Mouse (Mus musculus) right cerebral cortex, postnatal 14 days (tissue): ENCODE data around the gene Agap1.
A peak's percentile ranks its signal among the peaks of the same experiment; 100 is the strongest.

ENCODE experiments used
- DNase-seq: peaks from one replicate; pipeline ENCODE4 v3.0.0; 2022

Gene Agap1

DNA sequence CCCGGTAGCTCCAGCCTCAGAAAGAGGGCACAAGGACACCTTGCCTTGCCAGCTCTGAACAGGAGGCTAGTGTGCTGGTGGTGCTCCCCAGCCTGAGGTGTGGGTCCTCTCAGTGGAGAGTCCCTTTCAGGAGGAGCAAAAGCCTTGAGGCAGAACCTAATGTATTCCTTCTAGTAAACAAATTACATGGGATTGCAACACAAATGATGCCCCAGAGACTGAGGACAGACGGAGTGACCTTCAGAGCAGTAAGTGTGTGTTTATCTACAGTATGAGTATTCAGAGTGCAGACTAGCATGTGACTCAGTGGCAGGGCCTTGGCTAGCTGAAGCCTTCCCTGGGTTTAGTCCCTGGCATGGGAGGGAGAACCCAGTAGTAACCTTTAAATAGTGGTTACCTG lies 165.4 kb downstream of the Agap1 start:
- DNase-seq = no peak

DNA sequence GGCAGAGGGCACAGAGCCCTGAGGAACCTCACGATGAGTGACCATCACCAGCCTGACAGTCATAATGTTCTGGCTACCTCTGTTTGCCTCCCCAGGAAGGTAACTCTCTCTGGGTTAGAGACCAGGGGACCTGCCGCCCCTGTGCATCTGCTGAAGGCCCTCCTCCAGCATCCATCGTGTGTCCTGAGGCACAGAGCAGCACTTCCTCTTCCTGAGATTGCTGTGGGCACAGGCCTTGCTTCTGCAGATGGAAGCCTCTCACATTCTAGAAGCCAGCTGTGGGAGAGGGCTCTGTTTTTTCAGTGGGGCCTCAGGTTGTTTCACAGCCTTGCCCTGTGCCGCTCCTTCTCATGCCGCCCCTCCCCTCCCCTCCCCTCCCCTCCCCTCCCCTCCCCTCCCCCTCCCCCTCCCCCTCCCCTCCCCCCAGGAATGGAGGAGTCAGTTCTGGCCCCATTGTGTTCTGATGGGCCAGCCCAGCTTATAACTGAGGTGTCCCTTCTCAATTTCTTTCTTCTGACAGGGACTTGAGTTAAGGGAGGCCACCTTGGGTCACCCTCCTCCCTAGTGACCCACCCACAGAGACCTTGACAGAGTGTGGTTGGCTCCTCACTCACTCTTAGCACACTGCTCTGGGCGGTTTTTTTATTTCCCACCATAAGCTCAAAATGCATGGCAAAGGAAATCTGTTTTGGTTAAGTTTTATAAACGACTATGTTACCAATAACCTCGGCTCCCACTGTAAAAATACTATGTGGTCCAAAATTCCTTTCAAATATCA lies 166.6 kb downstream of the Agap1 start:
- DNase-seq = no peak

DNA sequence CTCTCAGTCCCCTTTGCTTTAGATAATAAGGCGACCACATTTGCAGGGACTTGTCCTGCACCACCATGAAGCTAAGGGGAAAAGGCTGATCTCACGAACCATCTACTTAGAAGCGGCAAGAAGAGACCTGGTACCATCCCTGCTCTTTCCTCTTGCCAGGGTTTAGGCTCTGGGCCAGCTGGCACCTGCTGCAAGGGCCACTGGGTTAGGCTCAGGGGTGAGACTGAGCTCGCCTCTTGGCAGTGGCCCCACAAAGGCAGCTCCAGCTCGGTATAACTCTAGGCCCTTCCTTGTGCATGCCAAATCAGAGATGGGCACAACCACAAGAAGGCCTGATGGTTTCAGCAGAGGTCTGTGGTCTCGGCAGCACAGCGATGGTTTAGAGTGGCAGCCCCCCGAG lies 167.3 kb downstream of the Agap1 start:
- no peak for DNase-seq

GRCm38 (mm10) chr1:89622801-89623200 lies 168.2 kb downstream of the Agap1 start:
- DNase-seq = no peak

DNA sequence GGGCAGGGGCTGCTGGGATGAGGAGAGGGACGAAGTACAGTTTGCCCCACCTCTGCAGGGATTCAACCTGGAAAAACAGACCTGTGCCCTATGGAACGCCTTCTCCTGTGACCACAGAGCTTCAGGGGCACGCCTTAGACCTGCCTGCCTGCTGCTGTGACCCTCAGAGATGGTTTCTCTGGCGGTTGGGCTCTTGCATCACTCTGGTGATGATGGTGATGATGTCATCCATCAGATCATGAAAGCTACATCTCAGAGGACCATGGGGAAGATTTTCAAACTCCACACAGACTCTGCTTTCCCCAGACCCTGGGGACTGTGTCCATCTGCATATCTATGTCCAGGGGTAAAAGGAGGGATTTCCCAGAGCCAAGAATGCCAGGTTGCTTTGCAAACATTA lies 170.7 kb downstream of the Agap1 start:
- DNase-seq = no peak

DNA sequence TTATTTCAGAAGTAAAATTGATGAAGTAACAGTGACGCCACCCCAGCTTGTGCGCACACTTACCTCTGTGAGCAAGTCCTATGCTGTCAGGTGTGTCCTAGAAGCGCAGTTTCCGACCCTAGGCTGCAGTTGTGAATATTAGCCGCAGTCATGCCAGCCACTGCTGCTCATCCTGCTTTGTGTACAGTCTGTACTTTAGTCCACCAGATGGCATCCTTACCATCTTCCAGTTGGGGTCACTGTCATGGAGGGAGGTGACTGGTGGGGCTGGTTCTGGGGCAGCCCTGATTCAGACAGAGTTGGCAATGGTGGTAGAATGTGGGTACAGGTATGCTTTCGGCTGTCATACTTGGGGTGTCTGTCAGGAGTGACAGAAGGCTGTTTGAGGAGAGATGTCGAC lies 171.4 kb downstream of the Agap1 start:
- DNase-seq = no peak

- no peak for DNase-seq
Measured at GRCm38 (mm10) chr1:89626940-89627339, 172.3 kb downstream of the Agap1 start.

DNA sequence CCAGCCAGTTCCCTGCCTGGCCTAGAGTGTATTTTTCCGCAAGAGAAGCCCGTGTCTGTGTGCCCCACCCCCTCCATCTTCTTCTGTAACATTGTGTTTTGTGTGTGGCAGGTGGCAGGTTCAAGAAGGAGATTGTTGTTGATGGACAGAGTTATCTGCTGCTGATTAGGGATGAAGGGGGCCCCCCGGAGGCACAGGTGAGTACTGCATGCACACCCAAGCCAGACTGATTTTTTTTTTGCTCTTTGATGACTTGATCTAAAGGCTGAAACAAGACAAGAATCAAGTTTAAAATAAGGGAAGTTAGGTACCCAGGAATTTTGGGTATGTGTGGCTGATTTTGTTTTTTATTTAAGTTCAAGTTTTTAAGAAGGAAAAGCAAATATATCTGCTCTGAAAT lies 173.0 kb downstream of the Agap1 start:
- peak; percentile 46 for DNase-seq

DNA sequence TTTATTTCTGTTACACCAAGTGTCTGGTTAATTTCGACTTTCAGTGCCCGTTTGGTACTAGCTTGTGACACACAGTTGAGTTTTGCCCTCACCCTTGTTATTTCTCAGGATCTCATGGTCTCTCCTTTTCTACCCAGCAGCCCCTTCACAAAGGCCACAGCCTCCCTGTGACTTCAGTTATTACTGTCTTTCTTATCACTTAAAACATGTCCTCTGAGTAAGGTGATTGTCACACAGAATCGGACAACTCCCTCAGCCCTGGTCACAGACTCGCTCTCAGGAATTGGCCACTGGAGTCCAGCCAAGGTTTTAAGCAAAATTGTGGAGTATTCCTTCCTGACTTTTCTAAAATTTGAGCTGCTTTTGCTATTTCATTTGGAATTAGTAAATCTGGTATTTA lies 176.2 kb downstream of the Agap1 start:
- no peak for DNase-seq

DNA sequence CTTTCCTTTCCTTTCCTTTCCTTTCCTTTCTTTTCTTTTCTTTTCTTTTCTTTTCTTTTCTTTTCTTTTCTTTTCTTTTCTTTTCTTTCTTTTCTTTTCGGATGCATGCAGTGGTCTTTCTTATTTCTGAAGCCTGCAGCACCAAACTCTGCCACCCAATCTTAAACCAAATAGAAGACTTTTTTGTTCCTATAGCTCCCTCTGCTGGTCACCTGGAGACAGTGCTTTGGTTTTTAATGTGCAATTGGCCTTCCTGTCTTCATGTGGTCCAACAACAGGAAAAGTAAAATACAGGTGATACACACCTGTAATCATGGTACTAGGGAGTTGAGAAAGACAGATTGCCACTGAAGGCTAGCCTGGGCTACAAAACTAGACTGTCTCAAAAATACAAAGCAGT lies 177.1 kb downstream of the Agap1 start:
- DNase-seq = no peak

GRCm38 (mm10) chr1:89634055-89634454 lies 179.4 kb downstream of the Agap1 start:
- DNase-seq = no peak

- DNase-seq = no peak
Measured at GRCm38 (mm10) chr1:89635131-89635530, 180.5 kb downstream of the Agap1 start.

GRCm38 (mm10) chr1:89637670-89638069 lies 183.1 kb downstream of the Agap1 start:
- DNase-seq = no peak

- DNase-seq = peak; percentile 42
Measured at GRCm38 (mm10) chr1:89643445-89644100, 189.0 kb downstream of the Agap1 start.

GRCm38 (mm10) chr1:89644120-89644519 lies 189.5 kb downstream of the Agap1 start:
- DNase-seq = no peak

- peak; percentile 68 for DNase-seq
Measured at GRCm38 (mm10) chr1:89646326-89647018, 191.9 kb downstream of the Agap1 start.

GRCm38 (mm10) chr1:89647505-89647904 lies 192.9 kb downstream of the Agap1 start:
- DNase-seq = no peak

GRCm38 (mm10) chr1:89650557-89650956 lies 196.0 kb downstream of the Agap1 start:
- peak; percentile 53 for DNase-seq

- DNase-seq = no peak
Measured at GRCm38 (mm10) chr1:89656167-89656566, 201.6 kb downstream of the Agap1 start.

- DNase-seq = peak; percentile 52
Measured at GRCm38 (mm10) chr1:89656643-89657321, 202.2 kb downstream of the Agap1 start.

DNA sequence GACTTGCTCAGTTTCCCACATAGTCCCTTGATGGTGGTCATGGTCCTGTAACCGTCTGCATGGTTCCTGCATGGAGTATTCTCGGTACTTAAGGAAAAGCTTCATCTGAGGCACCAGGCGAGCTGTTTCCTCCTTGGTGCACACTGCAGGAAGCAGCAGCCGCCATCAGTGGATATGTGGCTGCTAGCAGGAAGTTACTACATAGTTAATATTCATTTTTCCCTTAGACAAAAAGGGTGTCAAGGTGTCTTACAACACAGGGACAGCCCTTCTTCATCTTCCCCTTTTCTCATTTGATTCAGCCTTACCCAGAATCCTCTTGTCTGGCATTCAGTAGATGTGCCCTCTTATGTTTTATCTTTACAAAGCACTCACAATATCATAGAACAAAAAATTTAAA lies 206.2 kb downstream of the Agap1 start:
- no peak for DNase-seq

- DNase-seq = no peak
Measured at GRCm38 (mm10) chr1:89666154-89666553, 211.5 kb downstream of the Agap1 start.

- no peak for DNase-seq
Measured at GRCm38 (mm10) chr1:89667387-89667786, 212.8 kb downstream of the Agap1 start.
